Mouse (Mus musculus): ENCODE results near the gene 2010111I01Rik. TPM values are rescaled to one million over a fixed set of nuclear protein-coding genes. Genes with fewer than 3 reads are reported as not detected.

The 2010111I01Rik gene
- total RNA-seq, 2 experiments from 2014 or later, result 80.6 to 90.0 TPM

GRCm38 (mm10) chr13:63286483-63287102 lies 321.9 kb downstream of the 2010111I01Rik start:
- no peak for DNase-seq

- no peak for DNase-seq
Observed at GRCm38 (mm10) chr13:63289152-63289551, 324.5 kb downstream of the 2010111I01Rik start.

GRCm38 (mm10) chr13:63289687-63290086 lies 325.0 kb downstream of the 2010111I01Rik start:
- peak; percentile 55 to 56 for DNase-seq

- DNase-seq, result no peak
Observed at GRCm38 (mm10) chr13:63290126-63290525, 325.4 kb downstream of the 2010111I01Rik start.

- peak; percentile 76 to 80 for DNase-seq
Observed at GRCm38 (mm10) chr13:63291016-63291415, 326.3 kb downstream of the 2010111I01Rik start.

- DNase-seq, result no peak
Observed at GRCm38 (mm10) chr13:63293647-63294046, 329.0 kb downstream of the 2010111I01Rik start.

GRCm38 (mm10) chr13:63294359-63295193 lies 329.9 kb downstream of the 2010111I01Rik start:
- peak; percentile 63 to 70 for DNase-seq

GRCm38 (mm10) chr13:63296300-63296699 lies 331.6 kb downstream of the 2010111I01Rik start:
- no peak for DNase-seq

GRCm38 (mm10) chr13:63297003-63297402 lies 332.3 kb downstream of the 2010111I01Rik start:
- no peak for DNase-seq

- DNase-seq, result no peak
Observed at GRCm38 (mm10) chr13:63297933-63298332, 333.2 kb downstream of the 2010111I01Rik start.

- DNase-seq, result no peak
Observed at GRCm38 (mm10) chr13:63298931-63299330, 334.2 kb downstream of the 2010111I01Rik start.

GRCm38 (mm10) chr13:63300929-63301328 lies 336.2 kb downstream of the 2010111I01Rik start:
- no peak for DNase-seq

GRCm38 (mm10) chr13:63301764-63302209 lies 337.1 kb downstream of the 2010111I01Rik start:
- DNase-seq, result peak in 1 of 2 experiments; percentile 49

- DNase-seq, result no peak
Observed at GRCm38 (mm10) chr13:63302381-63302780, 337.7 kb downstream of the 2010111I01Rik start.

GRCm38 (mm10) chr13:63304124-63304792 lies 339.6 kb downstream of the 2010111I01Rik start:
- DNase-seq, result no peak

GRCm38 (mm10) chr13:63304799-63305159 lies 340.1 kb downstream of the 2010111I01Rik start:
- no peak for DNase-seq

GRCm38 (mm10) chr13:63305160-63306011 lies 340.7 kb downstream of the 2010111I01Rik start:
- peak; percentile 60 to 70 for DNase-seq

- no peak for DNase-seq
Observed at GRCm38 (mm10) chr13:63306768-63307167, 342.1 kb downstream of the 2010111I01Rik start.

GRCm38 (mm10) chr13:63309563-63309962 lies 344.9 kb downstream of the 2010111I01Rik start:
- DNase-seq, result no peak

- no peak for DNase-seq
Observed at GRCm38 (mm10) chr13:63311156-63311555, 346.5 kb downstream of the 2010111I01Rik start.

GRCm38 (mm10) chr13:63313247-63313646 lies 348.6 kb downstream of the 2010111I01Rik start:
- peak; percentile 76 to 81 for DNase-seq
